Mouse (Mus musculus) layer of hippocampus, adult 18-20 months (tissue): ENCODE measurements at regions not wholly inside any gene's neighbourhood (a gene's known extent, or its start where the extent isn't known, plus 50 kb on each side); places are given as distances from the start of the nearest gene placed in this dataset.

Source experiments
- DNase-seq, 2 experiments: peaks; one replicate each; pipeline ENCODE4 v3.0.0; 2022; ENCODE audit warnings: low spot score in 2 of 2

- DNase-seq, result no peak
Measured at GRCm38 (mm10) chr19:36178828-36179251, 58.9 kb upstream of the Ankrd1 start.

GRCm38 (mm10) chr19:36180329-36180728, 60.4 kb upstream of the Ankrd1 start:
- no peak for DNase-seq

- DNase-seq, result no peak
Measured at GRCm38 (mm10) chr19:36181535-36181934, 61.6 kb upstream of the Ankrd1 start.

GRCm38 (mm10) chr19:36183127-36183526, 63.2 kb upstream of the Ankrd1 start:
- DNase-seq, result peak; percentile 51 to 86

GRCm38 (mm10) chr19:36189662-36190061, 69.8 kb upstream of the Ankrd1 start:
- DNase-seq, result no peak

GRCm38 (mm10) chr19:36191641-36192040, 71.7 kb upstream of the Ankrd1 start:
- DNase-seq, result no peak

- no peak for DNase-seq
Measured at GRCm38 (mm10) chr19:36204269-36204668, 84.4 kb upstream of the Ankrd1 start.

- DNase-seq, result no peak
Measured at GRCm38 (mm10) chr19:36204965-36205718, 85.2 kb upstream of the Ankrd1 start.

GRCm38 (mm10) chr19:36207735-36208288, 87.9 kb upstream of the Ankrd1 start:
- no peak for DNase-seq

GRCm38 (mm10) chr19:36208419-36208818, 88.5 kb upstream of the Ankrd1 start:
- DNase-seq, result no peak

GRCm38 (mm10) chr19:36213461-36213860, 93.6 kb upstream of the Ankrd1 start:
- DNase-seq, result peak in 1 of 2 experiments; percentile 42

GRCm38 (mm10) chr19:36214188-36214968, 94.5 kb upstream of the Ankrd1 start:
- no peak for DNase-seq

GRCm38 (mm10) chr19:36217177-36217576, 97.3 kb upstream of the Ankrd1 start:
- DNase-seq, result no peak

- no peak for DNase-seq
Measured at GRCm38 (mm10) chr19:36217605-36218004, 97.7 kb upstream of the Ankrd1 start.

- no peak for DNase-seq
Measured at GRCm38 (mm10) chr19:36218921-36219320, 99.0 kb upstream of the Ankrd1 start.

GRCm38 (mm10) chr19:36221104-36221503, 101.2 kb upstream of the Ankrd1 start:
- DNase-seq, result no peak

- DNase-seq, result no peak
Measured at GRCm38 (mm10) chr19:36221596-36221995, 101.7 kb upstream of the Ankrd1 start.

- DNase-seq, result no peak
Measured at GRCm38 (mm10) chr19:36222198-36222597, 102.3 kb upstream of the Ankrd1 start.

- DNase-seq, result no peak
Measured at GRCm38 (mm10) chr19:36224518-36224917, 104.6 kb upstream of the Ankrd1 start.

GRCm38 (mm10) chr19:36225612-36226011, 105.7 kb upstream of the Ankrd1 start:
- DNase-seq, result no peak

GRCm38 (mm10) chr19:36227418-36228160, 107.7 kb upstream of the Ankrd1 start:
- no peak for DNase-seq
